Mouse (Mus musculus) ES-E14 (cell line): ENCODE measurements around the gene Apc2. TPM values are rescaled to one million over a fixed set of nuclear protein-coding genes. Genes with fewer than 3 reads are reported as not detected.

ENCODE experiments used
- DNase-seq: peaks from one replicate; pipeline ENCODE4 v3.0.0-alpha.2; 2013; ENCODE audit warnings: low read depth, low spot score
- H3K27ac ChIP-seq: 2 replicates; pipeline ENCODE4 v1.5.1; 2012; ENCODE audit warnings: low read depth, mild to moderate bottlenecking, low read length, moderate library complexity, mixed read lengths; ENCODE audit not compliant: poor library complexity, insufficient read depth, severe bottlenecking
- H3K36me3 ChIP-seq: 2 replicates; pipeline ENCODE4 v1.6.1; 2012; ENCODE audit warnings: mild to moderate bottlenecking, low read length, moderate library complexity, mixed read lengths; ENCODE audit not compliant: control insufficient read depth, poor library complexity, insufficient read depth, severe bottlenecking
- H3K4me1 ChIP-seq, 2 experiments: fragments of 150-350 bp in 1 of 2; sonication (generic) in 1 of 2; 2 replicates each; pipeline ENCODE4 v1.6.1; 2012; ENCODE audit warnings: low read length in 2 of 2, mild to moderate bottlenecking in 1 of 2, mixed read lengths in 1 of 2; ENCODE audit not compliant: control insufficient read depth in 2 of 2, insufficient read depth in 2 of 2, poor library complexity in 1 of 2
- H3K4me3 ChIP-seq, 2 experiments: fragments of 150-350 bp in 1 of 2; sonication (generic) in 1 of 2; 2 replicates each; pipeline ENCODE4 v1.5.1; 2012; ENCODE audit warnings: low read length in 2 of 2, low read depth in 1 of 2, mild to moderate bottlenecking in 1 of 2, mixed read lengths in 1 of 2; ENCODE audit not compliant: insufficient read depth in 1 of 2, poor library complexity in 1 of 2, severe bottlenecking in 1 of 2
- H3K9ac ChIP-seq: 2 replicates; pipeline ENCODE4 v1.6.1; 2012; ENCODE audit warnings: low read depth, mild to moderate bottlenecking, low read length, mixed read lengths; ENCODE audit not compliant: poor library complexity, insufficient read depth, severe bottlenecking
- H3K9me3 ChIP-seq: fragments of 150-350 bp; sonication (generic); 2 replicates; pipeline ENCODE4 v1.6.1; 2012; ENCODE audit warnings: low read depth, mild to moderate bottlenecking, low read length; ENCODE audit not compliant: control insufficient read depth, insufficient read depth
- CHD2 ChIP-seq: IDR thresholded peaks from 2 replicates; pipeline ENCODE4 v1.6.1; 2014; ENCODE audit warnings: mild to moderate bottlenecking, low read depth, low read length, inconsistent platforms
- HCFC1 ChIP-seq: IDR thresholded peaks from 2 replicates; pipeline ENCODE4 v1.6.1; 2012; ENCODE audit warnings: low read length, inconsistent platforms, borderline replicate concordance; ENCODE audit not compliant: insufficient read depth
- MAFK ChIP-seq: IDR thresholded peaks from 2 replicates; pipeline ENCODE4 v1.6.1; 2014; ENCODE audit warnings: mild to moderate bottlenecking, low read depth, low read length, inconsistent platforms; ENCODE audit not compliant: insufficient read depth
- ZC3H11A ChIP-seq: IDR thresholded peaks from 2 replicates; pipeline ENCODE4 v1.6.1; 2012; ENCODE audit warnings: low read depth, mild to moderate bottlenecking, inconsistent platforms, low read length, borderline replicate concordance
- ZNF384 ChIP-seq: IDR thresholded peaks from 2 replicates; pipeline ENCODE4 v1.6.1; 2012; ENCODE audit warnings: low read depth, low read length, inconsistent platforms
- in situ Hi-C, 2 experiments: fragments of 600-800 bp; cut with MboI; formaldehyde crosslinking; loops; one replicate each; pipeline ENCODE4 v1.15.1; 2025; ENCODE audit warnings: low sequenced_read_pairs in 2 of 2, inconsistent platforms in 1 of 2; ENCODE audit not compliant: unreplicated experiment in 2 of 2
- total RNA-seq: library from RNA; depleted of rRNA; stranded (reverse); fragments of 300-350 nt; gene quantifications from 2 replicates; pipeline ENCODE4 v1.2.3, GENCODE M21; 2012

Gene Apc2
- total RNA-seq, 1 experiment = 4.6 TPM

- Histone ChIP-seq H3K9ac (peak overlapping the region; percentile 83; the same call in 1 of the 2 replicates), H3K36me3 (peaks cover 22% of the 10 kb centered on the region; the same call in 1 of the 2 replicates), H3K9me3 (no peaks in the 10 kb centered on the region), H3K27ac (peak overlapping the region; percentile 65; the same call in 1 of the 2 replicates), H3K4me3 (peak overlapping the region; percentile 68 to 86), H3K4me1 (peaks cover 0 to 8% of the 10 kb centered on the region in 2 experiments; a peak in 2 of 4 replicates)
- no peak for TF ChIP-seq ZNF384
- no peak for TF ChIP-seq MAFK
- no peak for TF ChIP-seq HCFC1
- TF ChIP-seq CHD2 = no peak
- DNase-seq = peak; percentile 91
- in situ Hi-C loops = no loop called here
Observed at GRCm38 (mm10) chr10:80261585-80261968, 34.2 kb upstream of the Apc2 start.

GRCm38 (mm10) chr10:80262169-80262568, 33.6 kb upstream of the Apc2 start:
- TF ChIP-seq ZNF384 (no peak), MAFK (no peak)
- H3K9me3 ChIP-seq = no peaks in the 10 kb centered on the region
- H3K4me3 ChIP-seq = peak overlapping the region; percentile 68 to 86
- no peak for DNase-seq
- peak overlapping the region; percentile 83; the same call in 1 of the 2 replicates for H3K9ac ChIP-seq
- in situ Hi-C loops = no loop called here
- no peak overlapping the region for H3K27ac ChIP-seq
- peaks cover 0 to 8% of the 10 kb centered on the region in 2 experiments; a peak in 2 of 4 replicates for H3K4me1 ChIP-seq
- H3K36me3 ChIP-seq = peaks cover 21% of the 10 kb centered on the region

- no peaks in the 10 kb centered on the region for H3K9me3 ChIP-seq
- H3K27ac ChIP-seq = no peak overlapping the region
- no peak overlapping the region for H3K9ac ChIP-seq
- peaks cover 0 to 10% of the 10 kb centered on the region in 2 experiments; a peak in 2 of 4 replicates for H3K4me1 ChIP-seq
- no peak for TF ChIP-seq HCFC1
- no peak for TF ChIP-seq ZC3H11A
- no peak for TF ChIP-seq MAFK
- TF ChIP-seq ZNF384 = no peak
- no peak for TF ChIP-seq CHD2
- in situ Hi-C loops = no loop called here
- no peak overlapping the region for H3K4me3 ChIP-seq
- DNase-seq = no peak
- H3K36me3 ChIP-seq = peaks cover 24% of the 10 kb centered on the region
Observed at GRCm38 (mm10) chr10:80262776-80263365, 32.9 kb upstream of the Apc2 start.

- H3K4me3 ChIP-seq = peak overlapping the region; percentile 93 to 98
- in situ Hi-C loops = no loop called here
- H3K4me1 ChIP-seq = peaks cover 0 to 10% of the 10 kb centered on the region in 2 experiments; a peak in 2 of 4 replicates
- H3K36me3 ChIP-seq = peaks cover 15% of the 10 kb centered on the region
- H3K9ac ChIP-seq = peak overlapping the region; percentile 96
- no peak for TF ChIP-seq MAFK
- peak; percentile 95 for TF ChIP-seq HCFC1
- TF ChIP-seq ZC3H11A = no peak
- DNase-seq = peak; percentile 94
- H3K27ac ChIP-seq = peak overlapping the region; percentile 64
- no peaks in the 10 kb centered on the region for H3K9me3 ChIP-seq
Observed at GRCm38 (mm10) chr10:80264341-80265148, 31.2 kb upstream of the Apc2 start.
